Mouse (Mus musculus): ENCODE measurements around the gene Cyp51. TPM values are rescaled to one million over a fixed set of nuclear protein-coding genes. Genes with fewer than 3 reads are reported as not detected.

Cyp51 gene
- total RNA-seq, 2 experiments from 2014 or later: 45.5 to 45.6 TPM

Other genes starting within 250 kb of the Cyp51 start
- 10 to 100 TPM in 1 of 2 experiments, 1 to 10 TPM in 1; 9.7 to 12.7 TPM for gene Mterf1a, start 210.8 kb downstream of the Cyp51 start, total RNA-seq (2021)
- gene Akap9, start 176.7 kb downstream of the Cyp51 start, total RNA-seq (2021): 10 to 100 TPM; 69.9 to 72.0 TPM
- 1 to 10 TPM; 6.2 to 8.9 TPM for gene Mterf1b, start 87.6 kb upstream of the Cyp51 start, total RNA-seq (2021)

Data from layer of hippocampus, postnatal 36 days (tissue).